Mouse (Mus musculus): ENCODE measurements around the gene Rwdd2b.

Gene Rwdd2b

DNA sequence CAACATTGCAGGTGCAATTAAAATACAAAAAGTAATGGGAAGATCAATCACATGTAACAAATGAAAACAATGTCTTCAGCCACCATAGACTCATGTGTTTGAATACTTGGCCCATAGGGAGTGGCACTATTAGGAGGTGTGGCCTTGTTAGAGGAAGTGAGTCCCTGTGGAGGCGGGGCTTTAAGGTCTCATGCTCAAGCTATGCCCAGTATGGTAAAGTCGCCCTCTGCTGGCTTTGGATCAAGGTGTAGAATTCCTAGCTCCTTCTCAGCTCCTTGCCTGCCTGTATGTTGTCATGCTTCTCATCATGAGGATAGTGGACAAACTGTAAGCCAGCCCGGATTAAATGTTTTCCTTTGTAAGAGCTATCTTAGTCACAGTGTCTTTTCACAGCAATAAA is 35.4 kb downstream of the Rwdd2b start:
- peak; percentile 48 for DNase-seq

DNA sequence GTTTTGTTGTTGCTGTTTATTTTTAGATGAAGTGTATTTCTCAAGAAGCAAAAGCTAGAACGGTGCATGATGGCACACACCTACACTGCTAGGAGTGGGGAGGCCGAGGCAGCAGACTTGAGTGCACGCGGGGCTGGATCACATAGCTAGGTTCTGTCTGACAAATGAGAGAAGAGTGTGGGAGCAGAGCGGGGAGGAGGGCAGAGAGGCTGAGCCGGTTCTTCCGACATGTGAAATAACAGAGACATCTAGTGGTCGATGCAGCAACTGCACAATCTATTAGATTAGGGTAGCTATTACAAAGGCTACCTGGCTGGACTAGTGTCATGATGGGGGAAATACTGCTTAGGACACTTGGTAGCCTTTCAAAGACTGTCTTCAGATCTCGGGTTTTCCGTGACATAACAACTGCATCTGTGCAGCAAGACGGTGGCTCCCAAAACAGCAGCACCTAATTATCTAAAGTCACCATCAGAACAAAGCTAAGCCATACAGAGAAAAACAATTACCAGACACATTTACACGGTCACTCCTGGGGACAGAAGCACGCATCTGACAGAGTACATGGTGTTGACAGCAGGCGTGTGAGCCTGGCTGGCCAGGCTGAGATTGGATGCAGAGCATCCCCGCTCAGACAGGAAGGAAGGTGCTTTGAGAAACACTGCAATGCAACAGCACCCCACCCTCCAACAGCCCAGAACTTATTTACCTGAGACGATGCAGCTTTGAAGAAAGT is 46.4 kb downstream of the Rwdd2b start:
- DNase-seq, result peak; percentile 65 to 88

DNA sequence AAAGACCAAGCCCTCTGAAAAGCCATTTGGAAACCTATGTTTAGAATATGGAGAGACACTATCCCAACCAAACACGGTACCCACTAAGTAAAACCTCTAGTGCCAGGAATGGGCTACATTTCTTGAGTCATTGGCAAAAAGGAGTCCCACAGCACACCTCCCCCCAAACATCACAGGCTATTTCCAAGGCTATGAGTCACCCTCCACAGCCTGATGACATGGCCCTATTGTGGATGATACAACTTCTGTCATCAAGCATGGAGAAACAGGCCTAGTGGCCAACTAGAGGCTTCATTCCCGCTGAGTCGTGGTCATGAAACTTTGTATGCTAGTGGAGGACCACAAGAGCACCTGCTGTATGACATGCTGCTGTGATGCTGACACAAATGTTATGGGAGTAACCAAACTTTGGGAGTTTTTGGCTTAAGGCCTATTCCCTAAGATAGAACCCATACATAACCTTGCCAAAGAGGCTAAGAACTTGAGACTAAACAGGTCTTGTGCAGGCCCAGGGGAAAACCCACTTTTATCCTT is 52.9 kb downstream of the Rwdd2b start:
- DNase-seq, result no peak

DNA sequence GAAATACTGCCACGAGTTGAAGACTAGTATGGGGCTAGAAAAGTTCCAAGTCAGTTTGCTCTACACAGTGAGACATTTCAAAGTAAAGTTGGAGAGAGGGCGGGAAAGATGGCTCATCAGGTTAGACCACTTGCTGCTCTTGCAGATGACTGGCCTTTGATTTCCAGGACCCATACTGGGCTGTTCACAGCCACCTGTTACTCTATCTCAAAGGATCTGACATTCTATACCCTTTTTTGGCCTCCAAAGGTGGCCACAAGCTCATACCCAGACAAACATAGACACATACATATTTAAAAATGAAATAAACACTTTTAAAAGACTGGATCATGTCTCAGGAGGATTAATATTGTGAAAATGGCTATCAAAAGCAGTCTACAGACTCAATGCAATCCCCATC is 56.0 kb downstream of the Rwdd2b start:
- DNase-seq, result no peak

All from kidney, postnatal 25 days (tissue).